ENCODE assay signal across 8 mouse cellular contexts in genomic region chr7:45053931-45054510, GRCm38 (mm10). TPM values are rescaled to one million over a fixed set of nuclear protein-coding genes. Genes with fewer than 3 reads are reported as not detected.
DNase-seq lines count a peak whose midpoint lies in the region; ATAC-seq lines count a peak whose summit lies in the region.

No protein-coding gene starts in this region.

- H3K27me3 ChIP-seq in hindbrain, embryonic 11.5 days (ENCODE audit: control insufficient read depth, insufficient read depth, low read length): no peaks in the 10 kb centered on the region

- DNase-seq in MN1 (ENCODE audit: low spot score): peak; percentile 93
- peak; percentile 98 for DNase-seq in cerebellum, adult 9-10 months
- peak; percentile 93 for DNase-seq in hindbrain, embryonic 11.5 days (ENCODE audit: low spot score)
- peak; percentile 81 to 96 for DNase-seq in layer of hippocampus, postnatal 14 days (ENCODE audit: low spot score in 2 of 2)
- peak; percentile 93 for DNase-seq in lung, postnatal 14 days
- DNase-seq in retina, adult 2 months (ENCODE audit: low read depth, low spot score): peak; percentile 85
- peak; percentile 95 to 98 for DNase-seq in thymus, postnatal 36 days

- WGBS in hindbrain, embryonic 11.5 days: under 1% methylated on average over 30 of the region's 33 CpGs

- peak overlapping the region; percentile 96 for H3K4me2 ChIP-seq in hindbrain, embryonic 11.5 days (replicated peaks; ENCODE audit: low read depth, low read length)

- peak overlapping the region; percentile 81 for H3K9ac ChIP-seq in hindbrain, embryonic 11.5 days (ENCODE audit: low read depth, low read length)

- H3K36me3 ChIP-seq in hindbrain, embryonic 11.5 days (ENCODE audit: control insufficient read depth, insufficient read depth, low read length): peaks cover 11% of the 10 kb centered on the region

- H3K4me1 ChIP-seq in hindbrain, embryonic 11.5 days (replicated peaks; ENCODE audit: control insufficient read depth, insufficient read depth, low read length): 0 out of 2 replicates have a peak, but pooled peaks cover 3% of the 10 kb centered on the region

- peak; percentile 87 for ATAC-seq in frontal cortex, adult (ENCODE audit: low TSS enrichment)
- peak; percentile 92 for ATAC-seq in hindbrain, embryonic 11.5 days (ENCODE audit: low FRiP score)

- peak overlapping the region; percentile 98 for H3K27ac ChIP-seq in hindbrain, embryonic 11.5 days (ENCODE audit: low read depth, low read length)

- peak overlapping the region; percentile 92 for H3K4me3 ChIP-seq in hindbrain, embryonic 11.5 days (ENCODE audit: low read depth, low read length)

- H3K9me3 ChIP-seq in hindbrain, embryonic 11.5 days (ENCODE audit: control insufficient read depth, low read length): no peaks in the 10 kb centered on the region

RNA-seq across cellular contexts. Expression of gene Prr12, which starts 1.3 kb away (rescaled TPM):
- 13.0 and 16.0 TPM in 2 replicates for polyA plus RNA-seq in hindbrain, embryonic 11.5 days (2014; fragmentation: Nextera tagmentation; extraction: Ambion mirVana)
- 10 to 100 TPM; 67.3 to 67.9 TPM for total RNA-seq in layer of hippocampus, postnatal 14 days (2021)

RNA-seq across cellular contexts. Expression of gene Nosip, which starts 8.2 kb away (rescaled TPM):
- 58.2 and 62.7 TPM in 2 replicates for polyA plus RNA-seq in hindbrain, embryonic 11.5 days (2014; fragmentation: Nextera tagmentation; extraction: Ambion mirVana)
- total RNA-seq in layer of hippocampus, postnatal 14 days (2021): 10 to 100 TPM; 49.2 to 55.4 TPM

RNA-seq across cellular contexts. Expression of gene Prrg2, which starts 8.5 kb away (rescaled TPM):
- 15.7 and 17.1 TPM in 2 replicates for polyA plus RNA-seq in hindbrain, embryonic 11.5 days (2014; fragmentation: Nextera tagmentation; extraction: Ambion mirVana)
- 1 to 10 TPM; 5.3 to 7.4 TPM for total RNA-seq in layer of hippocampus, postnatal 14 days (2021)

RNA-seq across cellular contexts. Expression of gene Rras, which starts 36.3 kb away (rescaled TPM):
- polyA plus RNA-seq in hindbrain, embryonic 11.5 days (2014; fragmentation: Nextera tagmentation; extraction: Ambion mirVana): 21.2 and 21.6 TPM in 2 replicates
- total RNA-seq in layer of hippocampus, postnatal 14 days (2021): 10 to 100 TPM; 12.1 to 16.2 TPM

RNA-seq across cellular contexts. Expression of gene Scaf1, which starts 37.9 kb away (rescaled TPM):
- polyA plus RNA-seq in hindbrain, embryonic 11.5 days (2014; fragmentation: Nextera tagmentation; extraction: Ambion mirVana): 44.0 and 49.6 TPM in 2 replicates
- 100 to 1,000 TPM; 153 to 158 TPM for total RNA-seq in layer of hippocampus, postnatal 14 days (2021)

Comparison
In these comparisons a context has a peak if more than half of its experiments do, and no peak if none do; other contexts are left out.
1. Peak in every context shown above with its lines: DNase-seq, ATAC-seq, H3K4me3 ChIP-seq and H3K27ac ChIP-seq.